Mouse (Mus musculus): ENCODE results near the gene Mettl18. TPM values are rescaled to one million over a fixed set of nuclear protein-coding genes. Genes with fewer than 3 reads are reported as not detected.
"Not testable (repeated sequence)": the region's sequence is repeated elsewhere in the genome, so short reads cannot be mapped to it uniquely, and the experiment has no call there.

The Mettl18 gene
- polyA plus RNA-seq, 1 experiment from 2014 or later, result 6.6 TPM

GRCm38 (mm10) chr1:164001831-164002452 lies 7.3 kb downstream of the Mettl18 start:
- DNase-seq (ENCODE audit: low read depth, low spot score), result no peak
- CTCF ChIA-PET, result no interaction called here

GRCm38 (mm10) chr1:164004311-164004710 lies 9.6 kb downstream of the Mettl18 start:
- ATAC-seq, result no peak
- CTCF ChIA-PET, result interaction anchor here (3.5 kb wide), 1 partner anchor 133 kb away, joined by 12 read pairs; no protein-coding TSS in a partner anchor
- POLR2A ChIA-PET, result no interaction called here
- DNase-seq (ENCODE audit: low read depth, low spot score), result no peak
- no peak for TF ChIP-seq CTCF (IDR thresholded peaks at IDR 0.05)
- in situ Hi-C loops (cut with MboI; ENCODE audit: low pct_unique_long_range_greater_than_20kb), result no loop called here
- peaks cover 5% of the 10 kb centered on the region for H3K27me3 ChIP-seq

More at GRCm38 (mm10) chr1:164001831-164002452, 7.3 kb downstream of the Mettl18 start:
- TF ChIP-seq CTCF (IDR thresholded peaks at IDR 0.05), result no peak
- POLR2A ChIA-PET, result no interaction called here
- no peak for ATAC-seq
- H3K27me3 ChIP-seq, result peaks cover 5% of the 10 kb centered on the region
- in situ Hi-C loops (cut with MboI; ENCODE audit: low pct_unique_long_range_greater_than_20kb), result no loop called here

GRCm38 (mm10) chr1:164009235-164009634 lies 14.5 kb downstream of the Mettl18 start:
- peak; percentile 81 for TF ChIP-seq CTCF (IDR thresholded peaks at IDR 0.05)
- ATAC-seq, result no peak
- ChIA-PET POLR2A (no interaction called here), CTCF (interaction anchor here (1.0 to 1.8 kb wide), 3 partner anchors 27 to 129 kb away, joined by 3 to 9 read pairs (median 5); no protein-coding TSS in a partner anchor)
- in situ Hi-C loops (cut with MboI; ENCODE audit: low pct_unique_long_range_greater_than_20kb), result no loop called here
- peaks cover 25% of the 10 kb centered on the region for H3K27me3 ChIP-seq
- no peak for DNase-seq (ENCODE audit: low read depth, low spot score)

- in situ Hi-C loops (cut with MboI; ENCODE audit: low pct_unique_long_range_greater_than_20kb), result no loop called here
- H3K27me3 ChIP-seq, result peaks cover 38% of the 10 kb centered on the region
- CTCF ChIA-PET, result no interaction called here
- DNase-seq (ENCODE audit: low read depth, low spot score) (no peak), ATAC-seq (no peak)
- POLR2A ChIA-PET, result no interaction called here
- TF ChIP-seq CTCF (IDR thresholded peaks at IDR 0.05), result no peak
These were observed 19.9 kb downstream of the Mettl18 start for GRCm38 (mm10) chr1:164014616-164015015.

GRCm38 (mm10) chr1:164018221-164018896 lies 23.7 kb downstream of the Mettl18 start:
- POLR2A ChIA-PET, result interaction anchor here (0.7 kb wide), 1 partner anchor 1108 kb away, joined by 3 read pairs; no protein-coding TSS in a partner anchor
- DNase-seq (ENCODE audit: low read depth, low spot score), result no peak
- ATAC-seq, result no peak
- in situ Hi-C loops (cut with MboI; ENCODE audit: low pct_unique_long_range_greater_than_20kb), result no loop called here
- TF ChIP-seq CTCF (IDR thresholded peaks at IDR 0.05), result no peak
- CTCF ChIA-PET, result no interaction called here
- H3K27me3 ChIP-seq, result peaks cover 14% of the 10 kb centered on the region

GRCm38 (mm10) chr1:164019789-164020188 lies 25.1 kb downstream of the Mettl18 start:
- no peak for ATAC-seq
- CTCF ChIA-PET, result no interaction called here
- TF ChIP-seq CTCF (IDR thresholded peaks at IDR 0.05), result no peak
- POLR2A ChIA-PET, result no interaction called here
- in situ Hi-C loops (cut with MboI; ENCODE audit: low pct_unique_long_range_greater_than_20kb), result no loop called here
- no peak for DNase-seq (ENCODE audit: low read depth, low spot score)
- peaks cover 12% of the 10 kb centered on the region for H3K27me3 ChIP-seq

- in situ Hi-C loops (cut with MboI; ENCODE audit: low pct_unique_long_range_greater_than_20kb); ATAC-seq; DNase-seq (ENCODE audit: low read depth, low spot score); POLR2A ChIA-PET; H3K27me3 ChIP-seq: not testable (repeated sequence)
- CTCF ChIA-PET, result interaction anchor here (1.0 to 1.8 kb wide), 2 partner anchors 14 to 118 kb away, joined by 3 to 4 read pairs; no protein-coding TSS in a partner anchor
These were observed 26.1 kb downstream of the Mettl18 start for GRCm38 (mm10) chr1:164020746-164021145.

- DNase-seq (ENCODE audit: low read depth, low spot score); in situ Hi-C loops (cut with MboI; ENCODE audit: low pct_unique_long_range_greater_than_20kb); POLR2A ChIA-PET; ATAC-seq: not testable (repeated sequence)
- CTCF ChIA-PET, result interaction anchor here (1.8 kb wide), 1 partner anchor 13 kb away, joined by 4 read pairs; no protein-coding TSS in a partner anchor
- H3K27me3 ChIP-seq, result peaks cover 10% of the 10 kb centered on the region
- peak; percentile 27 for TF ChIP-seq CTCF (IDR thresholded peaks at IDR 0.05)
These were observed 27.4 kb downstream of the Mettl18 start for GRCm38 (mm10) chr1:164022106-164022505.

- ChIA-PET CTCF (no interaction called here), POLR2A (no interaction called here)
- in situ Hi-C loops (cut with MboI; ENCODE audit: low pct_unique_long_range_greater_than_20kb), result no loop called here
- H3K27me3 ChIP-seq, result peaks cover 7% of the 10 kb centered on the region
- ATAC-seq (no peak), DNase-seq (ENCODE audit: low read depth, low spot score) (no peak)
- no peak for TF ChIP-seq CTCF (IDR thresholded peaks at IDR 0.05)
These were observed 31.0 kb downstream of the Mettl18 start for GRCm38 (mm10) chr1:164025685-164026084.

GRCm38 (mm10) chr1:164027416-164027815 lies 32.7 kb downstream of the Mettl18 start:
- DNase-seq (ENCODE audit: low read depth, low spot score), result no peak
- peaks cover 19% of the 10 kb centered on the region for H3K27me3 ChIP-seq
- CTCF ChIA-PET, result interaction anchor here (1.7 kb wide), 1 partner anchor 111 kb away, joined by 5 read pairs; no protein-coding TSS in a partner anchor
- ATAC-seq, result no peak
- POLR2A ChIA-PET, result no interaction called here
- peak; percentile 17 for TF ChIP-seq CTCF (IDR thresholded peaks at IDR 0.05)
- in situ Hi-C loops (cut with MboI; ENCODE audit: low pct_unique_long_range_greater_than_20kb), result no loop called here
